Mouse (Mus musculus) left cerebral cortex, adult 6 months (tissue): ENCODE data around the gene Ints12. TPM values are rescaled to one million over a fixed set of nuclear protein-coding genes. Genes with fewer than 3 reads are reported as not detected.

Experiments used
- long read RNA-seq, 2 experiments: library from polyadenylated mRNA; unstranded; transcript quantifications; one replicate each; pipeline ENCODE4 v2.0.0; 2019 to 2020
- polyA plus RNA-seq: library from polyadenylated mRNA; unstranded; fragments of <200 nt; fragmentation: Nextera tagmentation; gene quantifications from 2 replicates; pipeline ENCODE4 v1.2.3, GENCODE M21; 2021

Gene Ints12
- 8.8 TPM in 2 replicates for polyA plus RNA-seq
- long read RNA-seq, experiment 1, transcript Ints12-201 (7 exons, 3,101 nt), result major isoform, 99 of 107 reads
- long read RNA-seq, experiment 1, partial matches to known transcripts, result 3 of 107 reads
- long read RNA-seq, experiment 1, other reads (novel, unspliced or antisense), result 5 of 107 reads
- long read RNA-seq, experiment 2, transcript Ints12-201 (7 exons, 3,101 nt), result major isoform, 11 of 12 reads
- long read RNA-seq, experiment 2, partial matches to known transcripts, result 1 of 12 reads
- long read RNA-seq, experiment 2, other reads (novel, unspliced or antisense), result 0 of 12 reads

DNA sequence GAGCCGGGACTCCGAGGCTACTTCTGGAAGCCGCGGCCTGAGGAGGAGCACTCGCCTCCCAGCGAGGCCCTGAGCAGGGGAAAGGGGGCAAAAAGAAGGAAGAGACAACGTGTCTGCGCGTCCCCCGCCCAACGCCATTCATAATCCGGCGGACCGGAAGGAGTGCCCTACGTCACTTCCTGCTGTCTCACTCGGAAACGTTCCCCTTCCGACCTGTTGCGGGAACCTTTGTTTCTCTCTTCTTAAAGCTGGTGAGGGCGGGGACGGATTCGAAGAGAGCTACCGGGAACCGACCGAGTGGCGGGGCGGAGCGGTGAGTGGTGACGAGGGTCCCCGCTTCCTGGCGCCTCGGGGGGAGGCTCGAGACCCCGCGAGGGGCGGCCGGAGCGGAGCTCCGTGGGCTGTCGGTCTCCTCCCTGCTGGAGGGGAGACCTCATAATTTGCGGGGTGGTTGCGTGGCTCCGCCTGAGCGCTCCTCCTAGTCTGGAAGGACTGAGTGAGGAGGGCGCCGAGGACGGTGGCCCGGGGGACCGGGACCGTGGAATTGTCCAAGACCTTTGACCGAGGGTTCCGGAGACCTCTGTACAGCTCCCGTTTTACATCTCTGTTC is at the start of gene Ints12, which contains the start of gene Gstcd:
TSS of gene Ints12 (plus strand) at position 177 of the 610 bp plus-strand sequence.
TSS of gene Gstcd (minus strand) at position 370 of the 610 bp plus-strand sequence.

Other genes starting within 250 kb of the Ints12 start
- gene Npnt, start 141.5 kb upstream of the Ints12 start, polyA plus RNA-seq, result 5.9 and 6.3 TPM in 2 replicates
- 0.73 and 1.5 TPM in 2 replicates for gene Gstcd, start 193 bp downstream of the Ints12 start, polyA plus RNA-seq
- gene Arhgef38, start 143.1 kb downstream of the Ints12 start, polyA plus RNA-seq, result not detected in 2 replicates
- gene Ppa2, start 218.3 kb downstream of the Ints12 start, polyA plus RNA-seq, result 107 and 114 TPM in 2 replicates